Mouse (Mus musculus) spleen, adult 10 weeks (tissue): Measurements from ENCODE around the gene Olfr749. TPM values are rescaled to one million over a fixed set of nuclear protein-coding genes. Genes with fewer than 3 reads are reported as not detected.

Experiments
- polyA plus RNA-seq: library from polyadenylated mRNA; stranded (reverse); fragments of 350-450 nt; fragmentation: Illumina TruSeq; extraction: RNeasy Lipid Tissue Mini Kit (QIAGEN cat#74804); gene quantifications from one replicate; pipeline ENCODE4 v1.2.3, GENCODE M21; 2015; ENCODE audit warnings: low replicate concordance; ENCODE audit not compliant: insufficient read depth

Gene Olfr749
- polyA plus RNA-seq: not detected

DNA sequence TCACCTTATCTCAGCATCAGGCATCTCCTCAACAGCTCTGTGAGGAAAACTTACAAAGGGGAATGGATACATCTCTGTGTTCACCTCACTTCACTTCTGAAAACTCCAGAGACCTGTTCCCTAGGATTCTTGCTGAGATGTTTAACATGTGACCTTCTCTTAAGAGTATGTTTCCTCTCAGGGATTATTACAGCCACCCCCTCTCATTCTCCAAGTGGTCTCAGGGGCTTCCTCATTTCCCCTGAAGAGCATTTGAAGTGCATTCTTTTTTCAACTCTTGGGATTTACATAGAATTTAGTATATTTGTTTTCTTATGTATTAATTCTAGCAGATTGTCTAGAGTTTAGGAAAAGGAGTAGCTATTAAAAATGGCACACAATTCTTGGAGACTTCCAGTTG, at the start of gene Olfr749:
TSS of gene Olfr749 (minus strand) at position 101 of the 400 bp plus-strand sequence.

DNA sequence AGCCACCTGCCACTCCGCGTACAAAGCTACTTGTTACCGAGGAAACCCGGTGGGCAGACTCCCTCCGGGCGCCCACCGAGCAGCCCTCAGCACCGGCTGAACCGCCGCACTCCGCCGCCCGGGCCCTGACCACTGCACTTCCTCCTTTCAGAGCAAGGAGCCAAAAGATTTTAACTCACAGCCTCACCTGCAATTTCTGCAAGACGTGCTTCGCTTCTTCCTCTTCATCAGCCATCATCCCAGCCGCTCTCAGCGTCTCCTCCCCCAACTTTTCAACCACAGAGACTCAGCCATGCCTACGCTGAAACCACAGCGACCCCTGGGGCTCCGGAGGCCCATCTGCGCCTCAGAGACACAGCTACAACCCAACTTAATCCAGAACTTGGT, 40.4 kb upstream of the Olfr749 start, which contains the start of gene Ttc5:
TSS of gene Ttc5 (minus strand) at position 269 of the 387 bp plus-strand sequence.

DNA sequence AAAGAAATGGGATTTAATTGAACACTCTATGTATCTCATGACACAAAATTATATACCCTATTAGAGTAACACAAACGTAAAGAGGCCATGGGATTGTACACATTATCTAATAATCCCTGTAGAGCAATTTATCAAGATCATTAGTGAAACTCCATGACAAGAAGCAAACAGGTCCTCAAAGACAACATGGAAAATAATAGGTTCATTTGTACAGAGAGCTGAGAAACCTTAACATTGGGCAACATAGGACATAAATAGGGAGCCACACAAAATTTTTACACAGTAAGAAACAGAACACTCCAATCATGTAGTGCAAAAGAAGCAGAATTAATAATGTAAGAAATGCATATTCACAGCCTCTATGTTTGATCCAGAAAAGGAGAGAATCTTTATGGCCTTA, 37.8 kb downstream of the Olfr749 start, which contains the start of gene Olfr748:
TSS of gene Olfr748 (plus strand) at position 301 of the 400 bp plus-strand sequence.

DNA sequence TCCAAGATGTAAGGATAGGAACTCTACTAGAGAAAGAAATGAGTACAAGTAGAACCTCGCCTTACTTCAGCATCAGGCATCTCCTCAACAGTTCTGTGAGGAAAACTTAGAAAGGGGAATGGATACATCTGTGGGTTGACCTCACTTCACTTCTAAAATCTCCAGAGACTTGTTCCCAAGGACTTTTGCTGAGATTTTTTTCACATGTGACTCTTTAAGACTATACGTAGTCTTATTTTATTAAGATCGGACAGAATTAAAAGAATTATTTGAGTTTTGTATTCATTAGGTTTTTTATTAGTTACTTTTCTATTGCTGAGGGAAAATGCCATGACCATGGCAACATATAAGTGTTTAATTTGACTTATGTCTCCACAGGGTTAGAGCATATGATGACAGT, 51.8 kb downstream of the Olfr749 start, which contains the start of gene Olfr747:
TSS of gene Olfr747 (minus strand) at position 101 of the 400 bp plus-strand sequence.

Other genes with a start within 250 kb of the Olfr749 start
- not detected for gene Olfr742, start 241.5 kb downstream of the Olfr749 start, polyA plus RNA-seq
- gene Olfr743, start 223.3 kb downstream of the Olfr749 start, polyA plus RNA-seq: not detected
- not detected for gene Olfr744, start 130.2 kb downstream of the Olfr749 start, polyA plus RNA-seq
- gene Olfr745, start 105.7 kb downstream of the Olfr749 start, polyA plus RNA-seq: not detected
- not detected for gene Olfr746, start 98.0 kb downstream of the Olfr749 start, polyA plus RNA-seq
- gene Olfr747, start 51.9 kb downstream of the Olfr749 start, polyA plus RNA-seq: not detected
- not detected for gene Olfr748, start 37.7 kb downstream of the Olfr749 start, polyA plus RNA-seq
- gene Ttc5, start 40.4 kb upstream of the Olfr749 start, polyA plus RNA-seq: 70.2 TPM
- not detected for gene Ccnb1ip1, start 62.6 kb upstream of the Olfr749 start, polyA plus RNA-seq
- 122 TPM for gene Parp2, start 62.7 kb upstream of the Olfr749 start, polyA plus RNA-seq
- 58.6 TPM for gene Tep1, start 125.5 kb upstream of the Olfr749 start, polyA plus RNA-seq
- 0.44 TPM for gene Klhl33, start 152.4 kb upstream of the Olfr749 start, polyA plus RNA-seq
- 54.5 TPM for gene Osgep, start 179.8 kb upstream of the Olfr749 start, polyA plus RNA-seq
- gene Apex1, start 179.9 kb upstream of the Olfr749 start, polyA plus RNA-seq: 60.1 TPM
- 134 TPM for gene Pip4p1, start 185.8 kb upstream of the Olfr749 start, polyA plus RNA-seq
- 58.5 TPM for gene Pnp, start 186.0 kb upstream of the Olfr749 start, polyA plus RNA-seq
- 76.0 TPM for gene Gm49342, start 199.4 kb upstream of the Olfr749 start, polyA plus RNA-seq
- gene Pnp2, start 210.9 kb upstream of the Olfr749 start, polyA plus RNA-seq: 4.6 TPM